Mouse (Mus musculus): Measurements from ENCODE around the gene AU022252.

DNA sequence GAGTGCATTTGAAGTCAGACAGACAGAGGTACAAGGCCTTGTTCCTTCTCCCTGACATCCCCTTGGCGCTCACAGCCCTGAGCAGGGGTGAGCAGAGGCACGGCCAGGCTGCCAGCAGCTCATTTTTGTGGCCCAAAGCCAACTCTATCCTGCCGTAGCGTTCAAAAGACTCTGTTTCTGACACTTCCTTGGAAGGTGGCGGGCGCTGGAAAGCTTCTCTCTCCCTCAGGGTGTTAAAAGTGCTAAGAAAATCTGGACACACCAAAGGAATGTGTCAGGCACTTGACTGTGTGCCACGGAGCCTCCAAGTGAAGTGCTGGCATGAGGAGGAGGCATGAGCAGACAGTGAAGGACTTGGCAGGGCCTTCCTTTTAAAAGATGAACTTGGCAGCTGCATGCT is 13.0 kb upstream of the AU022252 start:
- TF ChIP-seq CTCF (IDR thresholded peaks at IDR 0.05; ENCODE audit: control insufficient read depth, insufficient read depth, insufficient read length): no peak
- no peak for TF ChIP-seq USF1 (IDR thresholded peaks at IDR 0.05; ENCODE audit: low read depth)
- TF ChIP-seq MAX (IDR thresholded peaks at IDR 0.05): no peak
- TF ChIP-seq MYOD1 (IDR thresholded peaks at IDR 0.05; ENCODE audit: control insufficient read depth, insufficient read length, low read depth): no peak
- no peak for TF ChIP-seq FOSL1 (IDR thresholded peaks at IDR 0.05; ENCODE audit: insufficient read depth, low read length, poor library complexity, severe bottlenecking)

All from C2C12 (cell line).